Mouse (Mus musculus): ENCODE results near the gene Mast2. TPM values are rescaled to one million over a fixed set of nuclear protein-coding genes. Genes with fewer than 3 reads are reported as not detected.

Mast2 gene
- polyA plus RNA-seq, 1 experiment from 2014 or later: 3.8 TPM

Other genes with a start within 250 kb of the Mast2 start
- 0.61 and 0.72 TPM in 2 replicates for gene Pik3r3, start 242.6 kb downstream of the Mast2 start, polyA plus RNA-seq (2015; fragmentation: Nextera tagmentation; extraction: Ambion mirVana)
- 12.3 and 13.3 TPM in 2 replicates for gene Ipp, start 43.4 kb upstream of the Mast2 start, polyA plus RNA-seq (2015; fragmentation: Nextera tagmentation; extraction: Ambion mirVana)
- 17.8 and 20.5 TPM in 2 replicates for gene Tmem69, start 91.8 kb upstream of the Mast2 start, polyA plus RNA-seq (2015; fragmentation: Nextera tagmentation; extraction: Ambion mirVana)
- gene Gpbp1l1, start 93.5 kb upstream of the Mast2 start, polyA plus RNA-seq (2015; fragmentation: Nextera tagmentation; extraction: Ambion mirVana): 15.3 and 16.0 TPM in 2 replicates
- 2.2 and 2.4 TPM in 2 replicates for gene Ccdc17, start 132.5 kb upstream of the Mast2 start, polyA plus RNA-seq (2015; fragmentation: Nextera tagmentation; extraction: Ambion mirVana)
- 38.4 and 45.2 TPM in 2 replicates for gene Nasp, start 163.8 kb upstream of the Mast2 start, polyA plus RNA-seq (2015; fragmentation: Nextera tagmentation; extraction: Ambion mirVana)
- gene Akr1a1, start 187.5 kb upstream of the Mast2 start, polyA plus RNA-seq (2015; fragmentation: Nextera tagmentation; extraction: Ambion mirVana): 294 and 297 TPM in 2 replicates
- 964 and 975 TPM in 2 replicates for gene Prdx1, start 221.4 kb upstream of the Mast2 start, polyA plus RNA-seq (2015; fragmentation: Nextera tagmentation; extraction: Ambion mirVana)
- gene Mmachc, start 244.2 kb upstream of the Mast2 start, polyA plus RNA-seq (2015; fragmentation: Nextera tagmentation; extraction: Ambion mirVana): 8.8 and 8.9 TPM in 2 replicates
- 10.3 and 12.4 TPM in 2 replicates for gene Ccdc163, start 244.3 kb upstream of the Mast2 start, polyA plus RNA-seq (2015; fragmentation: Nextera tagmentation; extraction: Ambion mirVana)

Data from liver, embryonic 16.5 days (tissue).